Mouse (Mus musculus): Measurements from ENCODE around the gene Med9. TPM values are rescaled to one million over a fixed set of nuclear protein-coding genes. Genes with fewer than 3 reads are reported as not detected.
"Not testable (repeated sequence)": the region's sequence is repeated elsewhere in the genome, so short reads cannot be mapped to it uniquely, and the experiment has no call there.

Med9 gene
- total RNA-seq, 2 experiments from 2014 or later: 15.6 to 16.0 TPM

DNA sequence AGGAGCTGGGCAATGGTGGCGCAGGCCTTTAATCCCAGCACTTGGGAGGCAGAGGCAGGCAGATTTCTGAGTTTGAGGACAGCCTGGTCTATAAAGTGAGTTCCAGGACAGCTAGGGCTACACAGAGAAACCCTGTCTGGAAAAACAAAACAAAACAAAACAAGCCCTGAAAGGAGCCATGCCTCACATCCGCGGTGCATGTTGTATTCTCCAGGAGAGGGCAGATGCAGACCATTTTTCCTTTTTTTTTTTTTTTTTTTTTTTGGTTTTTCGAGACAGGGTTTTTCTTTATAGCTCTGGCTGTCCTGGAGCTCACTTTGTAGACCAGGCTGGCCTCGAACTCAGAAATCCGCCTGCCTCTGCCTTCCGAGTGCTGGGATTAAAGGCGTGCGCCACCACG, 3.2 kb upstream of the Med9 start:
- DNase-seq: not testable (repeated sequence)

DNA sequence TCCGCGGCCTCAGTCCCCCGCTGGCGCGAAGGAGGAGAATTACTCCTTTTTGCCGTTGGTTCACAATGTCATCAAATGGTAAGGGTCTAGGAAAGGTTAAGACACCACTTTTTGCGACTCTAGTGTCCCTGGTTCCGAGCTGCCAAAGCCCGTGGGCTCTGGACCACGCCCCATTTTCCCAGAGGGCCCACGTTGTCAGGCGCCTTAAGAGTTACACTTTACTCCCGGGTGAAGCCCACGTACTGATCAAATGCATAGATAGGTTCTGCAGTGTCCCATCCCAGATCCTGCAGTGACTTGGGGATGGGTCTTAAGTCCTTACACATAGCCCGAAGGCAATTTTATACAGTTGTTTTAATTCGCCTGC, 378 bp downstream of the Med9 start:
- no peak for DNase-seq

DNA sequence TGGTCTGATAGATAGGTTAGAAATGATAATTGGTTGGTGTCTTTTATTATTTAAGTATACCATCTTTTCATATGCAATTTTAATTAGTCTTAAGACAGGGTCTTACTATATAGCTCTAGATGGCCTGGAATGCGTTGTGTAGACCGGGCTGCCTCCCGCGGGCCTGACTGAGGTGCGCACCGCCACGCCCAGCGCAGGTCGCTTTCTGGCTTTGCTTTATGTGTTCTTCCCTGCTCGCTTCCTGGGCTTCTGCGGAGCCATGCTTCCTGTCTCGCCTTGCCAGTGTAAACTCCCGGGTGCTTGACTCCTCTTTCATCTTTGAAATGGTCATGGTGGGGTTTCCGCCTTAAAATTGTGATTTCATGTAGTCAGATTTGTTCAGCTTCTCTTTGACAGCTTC, 4.9 kb downstream of the Med9 start:
- DNase-seq: no peak

DNA sequence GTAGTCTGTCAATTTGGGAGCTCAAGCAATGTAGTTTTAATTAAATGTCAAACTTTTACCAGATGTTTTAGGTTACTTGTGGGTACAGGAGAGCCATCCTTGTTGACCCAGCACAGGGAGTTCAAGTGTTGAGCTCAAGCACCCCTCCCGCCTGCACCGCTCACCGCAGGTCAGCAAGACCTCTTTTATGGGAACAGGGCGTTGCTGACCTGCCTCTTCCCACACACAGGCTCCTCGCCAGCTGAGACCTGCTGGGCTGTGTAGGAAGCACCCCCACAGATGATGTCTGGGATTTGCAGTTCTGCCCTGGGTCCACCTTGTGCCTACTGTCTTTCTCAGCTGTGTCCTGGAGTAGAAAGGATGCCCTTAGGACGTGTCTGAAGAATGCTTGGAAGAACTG, 8.7 kb downstream of the Med9 start:
- DNase-seq: no peak

DNA sequence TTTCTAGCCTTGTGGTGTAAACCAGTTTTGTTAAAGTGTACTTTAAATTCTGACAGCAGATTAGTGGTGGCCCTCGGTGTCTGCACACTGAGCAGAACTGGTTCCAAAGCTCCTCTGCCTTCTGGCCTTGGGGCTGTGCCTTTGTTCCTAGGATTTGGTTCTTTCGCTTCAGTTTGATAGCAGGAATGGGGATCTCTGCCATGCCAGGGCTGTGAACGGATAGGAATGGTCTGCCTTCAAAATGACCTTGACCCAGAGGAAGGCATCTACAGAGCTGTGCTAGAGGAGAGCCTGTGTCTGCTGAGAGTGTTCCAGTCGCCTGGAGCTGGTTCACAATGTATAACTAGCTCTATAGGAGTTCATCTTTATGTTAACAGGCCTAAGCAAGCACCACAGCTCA, 11.4 kb downstream of the Med9 start:
- no peak for DNase-seq

DNA sequence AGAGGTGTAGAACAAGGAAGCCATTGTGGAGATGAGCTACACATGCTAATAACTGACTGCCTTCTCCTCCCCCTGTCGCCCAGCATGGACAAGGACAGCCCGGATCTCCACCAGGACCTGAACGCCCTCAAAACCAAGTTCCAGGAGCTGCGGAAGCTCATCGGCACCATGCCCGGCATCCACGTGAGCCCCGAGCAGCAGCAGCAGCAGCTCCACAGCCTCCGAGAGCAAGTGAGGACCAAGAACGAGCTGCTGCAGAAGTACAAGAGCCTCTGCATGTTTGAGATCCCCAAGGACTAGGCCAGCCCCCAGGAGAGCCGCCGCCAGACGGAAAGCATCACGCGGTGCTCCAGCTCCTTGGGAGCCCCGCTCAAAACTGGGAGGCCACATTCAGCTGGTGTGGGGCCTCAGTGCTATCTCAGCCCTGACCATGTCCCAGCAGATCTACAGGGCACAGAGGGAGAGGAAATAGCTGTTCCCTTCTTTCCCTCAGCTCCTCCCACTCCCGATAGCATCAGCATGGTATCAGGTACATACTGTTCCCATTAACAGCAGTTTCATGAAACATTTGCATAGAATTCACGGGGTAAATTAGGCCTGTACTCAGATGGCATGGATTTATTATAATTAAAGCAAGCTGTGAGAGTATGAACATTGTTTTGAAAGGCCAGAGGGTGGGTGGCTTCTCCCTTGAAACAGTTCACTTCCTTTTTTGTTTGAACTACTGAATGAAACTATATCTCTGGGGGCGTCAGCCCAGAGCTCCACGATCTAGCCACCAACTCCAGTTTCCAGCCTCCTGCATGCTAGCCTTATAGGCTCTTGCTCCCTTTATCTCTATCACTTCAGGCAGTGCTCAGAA, 12.7 kb downstream of the Med9 start:
- DNase-seq: no peak

DNA sequence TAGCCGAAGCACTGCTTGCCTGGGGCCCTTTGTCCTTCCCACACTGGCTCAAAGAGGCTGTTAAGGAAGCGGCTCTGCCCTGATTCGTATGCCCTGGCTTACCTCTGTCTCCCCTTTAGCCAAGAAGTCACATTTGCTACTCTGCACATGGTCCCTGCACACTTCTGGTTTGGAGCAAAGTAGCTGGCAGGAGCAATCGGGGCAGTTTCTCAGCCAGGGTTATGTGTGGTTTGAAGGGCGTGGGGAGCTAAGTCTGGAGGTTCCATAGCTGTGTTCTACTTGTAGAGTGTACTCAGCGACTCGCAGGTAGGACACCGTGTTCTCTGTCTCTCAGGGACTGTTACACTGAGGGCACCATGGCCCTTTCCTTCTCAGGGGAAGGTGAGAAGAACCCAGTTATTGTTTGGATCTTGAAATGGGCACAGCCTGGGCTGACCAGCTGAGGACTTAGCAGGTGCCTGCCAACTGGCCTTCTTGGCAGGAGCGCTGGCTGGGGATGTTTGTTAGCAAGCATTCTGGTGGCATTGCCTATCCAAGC, 13.4 kb downstream of the Med9 start:
- no peak for DNase-seq

DNA sequence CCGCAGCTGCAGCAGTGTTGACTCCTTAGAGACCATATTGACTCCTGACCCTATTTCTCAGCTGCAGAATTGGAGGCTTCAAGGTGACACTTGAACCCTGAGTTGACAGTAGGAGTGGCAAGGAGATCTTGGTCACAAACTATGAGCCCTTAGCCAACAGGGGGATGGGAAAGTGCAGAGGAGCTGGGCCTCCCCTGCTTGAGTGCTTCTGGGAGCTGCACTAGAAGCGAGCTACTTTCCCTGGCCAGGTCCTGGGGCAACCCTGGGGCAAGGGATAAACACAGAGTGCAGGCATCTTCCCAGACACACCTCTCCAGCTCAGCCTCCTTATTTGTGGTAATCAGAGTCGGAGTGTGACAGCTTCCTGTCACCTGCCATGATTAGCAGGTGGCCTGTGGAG, 14.6 kb downstream of the Med9 start:
- no peak for DNase-seq

DNA sequence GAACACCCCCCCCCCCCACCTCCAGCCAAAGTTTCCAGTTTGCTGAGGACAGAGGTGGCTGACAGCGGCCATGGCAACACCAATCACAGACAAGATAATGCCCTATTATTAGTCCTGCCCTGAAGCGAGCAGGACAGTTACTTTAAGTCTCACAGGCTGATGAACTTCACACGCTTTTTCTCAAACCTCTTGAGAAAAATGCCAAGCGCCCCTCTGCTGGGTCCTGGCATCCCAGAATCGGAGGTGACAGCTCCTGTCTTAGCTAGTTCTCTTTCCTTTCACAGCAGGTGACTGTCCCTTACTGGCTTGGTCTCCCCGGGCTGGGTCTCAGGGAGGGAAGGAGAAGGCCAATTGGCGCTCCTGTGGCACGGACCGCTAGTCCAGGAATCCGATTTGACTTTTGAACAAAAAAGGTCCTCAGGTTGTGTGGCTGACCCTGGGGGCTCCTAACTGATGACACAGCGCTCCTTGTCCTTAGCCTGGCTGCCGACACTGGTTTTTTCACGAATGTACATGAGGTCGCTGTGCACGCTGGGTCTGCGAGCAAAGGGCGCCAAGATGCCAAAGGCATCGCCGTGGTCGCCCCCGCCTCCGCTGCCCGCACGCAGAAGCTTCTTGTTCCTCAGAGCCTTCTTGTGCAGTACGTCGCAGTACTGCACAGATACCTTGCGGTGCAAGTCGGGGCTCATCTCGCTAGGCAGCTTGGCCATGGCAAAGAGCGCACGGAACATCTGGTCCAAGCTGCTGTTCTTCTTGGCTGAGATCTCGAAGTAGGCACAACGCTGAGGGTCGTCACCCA, 15.6 kb downstream of the Med9 start:
- DNase-seq: no peak

DNA sequence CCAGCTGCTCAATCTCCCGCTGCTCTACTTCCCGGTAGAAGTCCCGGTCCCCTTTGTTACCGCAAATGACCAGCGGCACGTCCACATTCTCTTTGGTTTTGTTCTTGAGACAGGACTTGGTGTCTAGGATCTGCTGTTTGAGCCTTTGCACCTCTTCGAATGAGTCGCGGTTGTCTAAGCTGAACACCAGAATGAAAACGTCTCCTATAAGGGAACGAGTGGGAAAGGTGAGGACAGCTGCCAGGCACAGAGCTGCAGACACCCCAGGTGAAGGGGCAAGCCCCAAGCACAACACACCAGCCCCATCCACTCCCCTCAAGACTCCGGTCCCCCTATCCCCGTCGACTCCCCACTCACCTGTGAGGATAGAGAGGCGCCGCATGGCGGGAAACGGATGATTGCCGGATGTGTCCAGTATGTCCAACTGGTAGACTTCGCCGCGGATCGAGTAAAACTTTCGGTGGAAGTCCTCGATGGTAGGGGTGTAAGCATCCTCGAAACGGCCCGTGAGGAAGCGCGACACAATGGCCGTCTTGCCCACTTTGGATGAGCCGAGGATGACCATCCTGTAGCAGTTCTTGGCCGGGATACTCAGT, 16.3 kb downstream of the Med9 start:
- no peak for DNase-seq

DNA sequence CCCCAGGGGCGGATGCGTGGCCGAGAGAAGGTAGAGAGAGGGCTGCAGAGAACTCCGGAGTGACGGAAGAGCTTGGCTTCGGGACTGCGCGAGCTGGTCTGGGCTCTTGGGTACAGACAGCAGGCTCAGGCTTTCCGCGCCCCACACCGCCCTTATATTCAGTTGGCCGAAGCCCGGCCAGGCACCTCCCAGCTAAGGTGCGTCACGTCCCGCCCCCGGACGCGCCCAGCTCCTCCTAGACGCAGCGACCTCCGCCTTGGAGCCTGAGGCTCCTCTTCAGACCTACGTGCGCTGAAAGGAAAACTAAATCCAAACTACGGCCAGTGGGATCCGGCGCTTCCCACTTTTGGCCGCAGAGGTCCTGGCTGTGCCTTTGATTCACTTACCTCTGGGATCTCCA, 16.8 kb downstream of the Med9 start, which contains the start of gene Rasd1:
Gene Rasd1 (minus strand): TSS at position 127 of the 400 bp plus-strand sequence.
- DNase-seq: peak; percentile 83

DNA sequence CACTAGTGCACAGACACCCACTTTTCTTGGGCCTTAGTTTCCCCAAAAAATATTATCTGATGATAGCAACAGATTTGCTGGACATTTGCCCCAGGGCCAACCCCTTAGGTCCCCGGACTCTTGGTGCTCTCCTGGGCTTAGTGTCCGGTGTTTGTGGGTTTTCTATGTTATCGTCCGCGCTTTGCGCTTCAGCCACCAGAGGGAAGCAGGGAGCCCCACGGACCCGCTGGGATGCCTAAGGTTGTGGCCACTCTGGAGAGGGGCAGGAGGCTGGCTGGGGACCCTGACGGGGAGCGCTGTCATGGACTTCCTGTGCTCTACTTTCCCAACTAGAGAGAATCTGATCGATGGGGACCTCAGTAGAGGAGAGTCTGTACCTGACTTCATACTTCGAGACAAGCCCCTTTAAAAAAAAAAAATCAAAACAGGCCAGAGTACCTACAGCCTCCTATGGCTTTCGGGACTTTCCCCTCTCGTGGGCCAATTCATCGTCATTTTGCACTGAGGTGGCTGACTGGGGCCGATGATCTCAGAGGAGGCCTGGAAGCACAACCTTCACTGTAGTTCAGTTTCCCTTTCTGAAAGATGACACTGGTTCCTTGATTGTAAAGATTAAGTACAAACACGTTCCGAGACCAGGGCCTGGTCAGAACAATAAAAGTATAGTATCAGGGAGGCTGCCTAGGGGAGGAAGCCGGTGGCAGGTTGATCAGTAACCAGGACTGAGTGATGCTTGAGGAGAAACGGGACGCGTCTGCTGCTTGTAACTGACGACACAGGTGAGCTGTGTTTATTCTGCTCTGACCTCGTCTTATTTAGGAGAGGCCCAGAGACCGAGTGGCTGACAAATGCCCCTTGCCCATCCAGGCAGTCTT, 17.5 kb downstream of the Med9 start:
- peak; percentile 56 for DNase-seq

DNA sequence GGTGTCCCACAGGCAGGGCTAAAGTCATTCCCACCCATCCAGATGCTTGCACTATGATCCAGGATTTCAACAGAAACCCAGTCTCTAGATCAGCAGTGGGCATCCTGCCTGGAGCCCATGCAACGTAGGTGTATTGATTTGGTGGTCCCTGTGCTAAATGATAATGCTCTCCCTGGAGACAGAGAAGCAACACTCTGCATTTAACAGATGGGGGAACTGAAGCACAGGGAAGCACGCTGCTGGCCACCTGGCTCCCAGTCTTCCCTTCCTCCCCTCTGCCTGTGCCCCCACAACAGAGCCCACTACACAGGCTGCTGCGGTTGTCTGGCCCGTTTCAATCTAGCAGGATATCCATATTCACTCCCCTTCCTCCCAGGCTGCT, 18.1 kb downstream of the Med9 start:
- no peak for DNase-seq

DNA sequence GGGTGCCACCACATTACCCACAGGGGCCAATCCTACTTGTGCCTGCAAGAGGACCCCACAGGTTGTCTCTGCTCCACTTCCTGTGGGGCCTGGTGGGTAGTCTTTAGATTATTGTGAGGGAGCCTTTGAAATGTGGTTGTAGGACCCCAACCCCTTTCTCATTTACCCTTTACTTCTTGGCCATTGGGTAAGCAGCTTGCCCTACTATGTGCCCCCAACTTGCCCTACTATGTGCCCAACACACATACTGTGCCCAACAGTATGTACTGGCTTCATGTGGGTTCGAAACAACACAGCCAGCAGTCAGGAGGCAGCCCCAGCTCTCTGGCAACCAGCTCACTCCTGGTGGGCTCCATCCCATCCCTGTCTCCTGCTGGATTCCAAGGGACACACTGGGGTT, 19.8 kb downstream of the Med9 start:
- no peak for DNase-seq

DNA sequence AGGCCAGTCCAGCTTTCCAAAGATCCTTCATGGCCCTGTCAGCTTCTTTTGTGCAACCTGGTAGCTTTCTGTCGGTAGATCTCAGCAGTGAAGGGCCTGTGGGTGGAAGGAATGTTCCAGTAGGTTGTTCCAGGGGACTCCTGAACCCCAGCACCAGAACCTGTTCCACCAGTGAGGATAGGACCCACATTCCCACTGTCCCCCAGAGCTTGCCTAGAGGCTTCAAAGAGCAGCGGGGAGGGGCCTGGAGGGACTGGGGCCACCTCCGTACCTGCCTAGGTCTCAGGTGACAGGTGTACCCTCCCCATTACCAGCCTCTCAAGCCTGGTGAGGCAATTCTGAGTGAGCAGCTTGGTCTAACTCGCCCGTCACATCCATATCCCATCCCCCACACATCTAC, 22.8 kb downstream of the Med9 start:
- no peak for DNase-seq

DNA sequence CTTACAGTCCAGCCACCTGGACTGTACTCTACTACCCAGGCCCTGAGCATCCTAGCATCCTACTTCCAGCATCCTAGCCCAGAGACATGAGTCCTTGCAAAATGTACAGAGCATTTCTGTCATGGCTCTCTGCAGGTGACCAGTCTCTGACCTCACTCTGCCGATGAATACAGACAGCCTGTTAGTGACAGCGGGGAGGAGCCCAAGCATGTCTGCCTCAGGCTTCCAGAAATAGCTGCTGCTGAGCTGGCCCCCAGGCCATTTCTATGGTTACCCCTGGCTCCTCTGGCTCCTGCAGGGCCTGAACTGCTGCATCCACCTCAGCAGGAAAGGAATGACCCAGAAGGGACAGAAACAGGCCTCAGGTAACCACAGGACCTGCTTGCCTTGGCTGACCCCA, 23.7 kb downstream of the Med9 start:
- no peak for DNase-seq

DNA sequence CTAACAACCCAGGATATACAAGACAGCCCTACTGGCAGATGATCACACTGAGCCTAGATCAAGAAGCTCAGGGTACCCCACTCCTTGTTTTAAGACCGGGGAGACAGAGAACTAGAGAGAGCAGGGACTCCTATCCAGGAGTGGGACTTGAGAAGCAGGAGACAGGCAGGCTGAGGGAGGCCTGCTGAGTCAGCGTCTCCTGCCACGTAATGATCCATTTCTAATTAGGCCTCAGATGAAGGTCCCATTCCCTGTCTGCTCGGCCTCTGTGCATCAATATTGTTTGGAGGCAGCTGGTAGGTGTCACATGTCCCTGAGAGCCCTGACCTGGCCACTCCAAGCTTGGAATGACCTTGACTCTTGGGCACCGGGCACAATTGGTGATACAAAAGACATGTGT, 25.4 kb downstream of the Med9 start:
- no peak for DNase-seq

DNA sequence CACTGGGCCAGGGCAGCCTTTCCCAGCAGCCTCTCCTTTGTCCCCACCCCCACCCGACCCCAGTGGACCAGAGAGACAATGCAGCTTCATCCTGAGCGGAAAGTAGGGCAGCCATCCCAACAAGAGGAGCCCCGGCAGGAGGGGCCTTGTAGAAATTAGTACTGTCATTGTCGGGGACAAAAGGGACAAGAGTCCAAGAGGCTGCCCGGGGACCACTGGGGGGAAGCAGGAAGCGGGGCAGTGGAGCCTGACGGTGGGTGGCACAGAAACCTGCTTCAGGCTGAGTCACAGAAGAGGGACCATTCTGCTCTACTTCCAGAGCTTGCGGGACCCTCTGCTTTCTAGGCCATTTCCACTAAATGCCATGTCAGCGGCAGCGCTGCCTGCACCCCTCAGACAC, 27.2 kb downstream of the Med9 start:
- no peak for DNase-seq

DNA sequence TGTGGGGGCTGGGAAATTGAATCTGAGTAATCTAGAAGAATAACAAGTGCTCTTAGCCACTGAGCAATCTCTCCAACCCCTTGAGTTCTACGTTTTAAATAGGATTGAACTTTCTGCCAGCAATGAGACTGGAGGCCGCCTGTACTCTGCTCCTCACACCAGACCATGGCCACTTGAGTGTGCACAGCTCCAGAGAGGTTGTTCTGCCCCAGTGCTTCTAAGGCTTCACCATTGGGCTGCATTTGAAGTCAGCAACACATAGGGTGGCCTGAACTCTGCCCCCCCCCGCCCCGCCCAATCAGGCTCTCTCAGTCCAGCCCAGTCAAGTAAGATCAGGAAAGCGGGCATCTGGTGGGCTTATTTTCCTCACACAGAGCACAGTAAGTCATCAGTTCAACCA, 29.8 kb downstream of the Med9 start:
- no peak for DNase-seq

DNA sequence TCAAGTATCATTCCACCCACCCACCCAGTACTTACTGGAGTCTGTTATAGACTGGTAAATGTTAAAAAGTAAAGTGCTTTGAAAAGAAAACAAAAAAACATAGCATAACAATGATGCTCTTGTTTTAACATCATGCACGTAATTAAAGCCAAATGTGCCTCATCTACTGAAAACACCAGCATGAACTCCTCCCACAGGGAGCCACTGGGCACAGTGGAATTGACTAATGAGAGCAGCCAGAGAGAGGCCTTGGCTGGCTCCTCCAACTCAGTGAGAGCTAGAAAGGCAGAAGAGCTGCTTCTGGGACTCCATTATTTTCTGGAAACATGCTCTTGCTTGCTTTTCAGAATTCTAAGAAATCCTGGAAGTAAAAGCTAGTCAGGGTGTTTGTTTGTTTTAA, 41.4 kb downstream of the Med9 start:
- DNase-seq: no peak

DNA sequence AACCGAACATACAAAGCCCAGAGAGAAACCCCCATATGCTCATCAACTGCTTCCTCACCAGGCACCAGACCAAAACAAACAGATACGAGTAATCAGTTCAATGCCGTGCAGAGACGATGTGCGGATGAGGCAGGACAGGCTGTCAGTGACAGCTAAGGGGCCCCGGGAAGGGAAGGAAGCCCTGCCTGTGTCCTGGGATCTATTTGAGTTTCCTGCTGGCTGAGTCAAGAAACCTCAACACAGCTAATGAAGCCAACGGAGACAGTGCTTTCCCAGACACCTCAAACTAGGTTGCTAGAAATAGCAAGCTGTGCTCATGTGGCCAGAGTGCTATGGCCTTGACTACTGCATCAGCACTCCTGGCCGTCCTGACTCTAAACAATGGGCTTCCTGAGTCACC, 43.4 kb downstream of the Med9 start:
- no peak for DNase-seq

DNA sequence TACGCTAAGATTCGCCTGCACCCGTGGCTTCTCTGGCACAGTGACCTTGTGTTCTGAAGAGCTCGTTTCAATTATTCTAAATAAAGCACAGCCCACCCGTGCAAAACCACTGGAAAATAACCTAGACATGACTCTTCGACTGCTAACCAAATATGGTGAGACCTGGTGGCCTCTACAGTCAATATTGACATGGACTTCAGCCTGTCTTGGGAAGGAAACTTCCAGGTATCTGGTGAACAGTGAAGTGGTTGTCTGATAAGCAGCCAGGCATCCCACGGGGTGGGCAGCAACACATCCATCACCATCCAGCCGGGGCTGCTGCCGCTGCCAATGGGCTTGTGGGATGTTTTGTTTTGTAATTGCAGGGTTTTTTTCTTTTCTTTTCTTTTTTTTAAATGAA, 46.3 kb downstream of the Med9 start:
- DNase-seq: no peak
